Mouse (Mus musculus) hindbrain, embryonic 12.5 days (tissue): Measurements from ENCODE around the gene Xpo5. TPM values are rescaled to one million over a fixed set of nuclear protein-coding genes. Genes with fewer than 3 reads are reported as not detected.
A peak's percentile ranks its signal among the peaks of the same experiment; 100 is the strongest.

Source experiments
- ATAC-seq: fragments of 200-750 bp; cut with Nextera tagmentation; 2 replicates; pipeline ENCODE4 v1.8.0; 2017; ENCODE audit warnings: moderate TSS enrichment; ENCODE audit not compliant: low FRiP score
- H3K27ac ChIP-seq: fragments of 300-500 bp; sonication (generic); 2 replicates; pipeline ENCODE4 v1.5.1; 2016; ENCODE audit warnings: mild to moderate bottlenecking
- H3K27me3 ChIP-seq: fragments of 300-500 bp; sonication (generic); 2 replicates; pipeline ENCODE4 v1.6.1; 2016; ENCODE audit warnings: mild to moderate bottlenecking
- H3K36me3 ChIP-seq: fragments of 300-500 bp; sonication (generic); 2 replicates; pipeline ENCODE4 v1.6.1; 2016; ENCODE audit warnings: mild to moderate bottlenecking
- H3K4me1 ChIP-seq: fragments of 300-500 bp; sonication (generic); 2 replicates; pipeline ENCODE4 v1.6.1; 2016
- H3K4me2 ChIP-seq: fragments of 300-500 bp; sonication (generic); replicated peaks from 2 replicates; pipeline ENCODE4 v1.6.1; 2016; ENCODE audit warnings: mild to moderate bottlenecking
- H3K4me3 ChIP-seq: fragments of 300-500 bp; sonication (generic); 2 replicates; pipeline ENCODE4 v1.5.1; 2016; ENCODE audit warnings: mild to moderate bottlenecking
- H3K9ac ChIP-seq: fragments of 300-500 bp; sonication (generic); 2 replicates; pipeline ENCODE4 v1.6.1; 2016; ENCODE audit warnings: mild to moderate bottlenecking, moderate library complexity
- H3K9me3 ChIP-seq: fragments of 300-500 bp; sonication (generic); replicated peaks from 2 replicates; pipeline ENCODE4 v1.6.1; 2016; ENCODE audit warnings: mild to moderate bottlenecking
- WGBS: fragments of 180-500 bp; shearing (Covaris S2); methylation state at CpG from one replicate; pipeline ENCODE4 v1.1.7; 2016; 5-methylcytosine and 5-hydroxymethylcytosine counted together
- polyA plus RNA-seq: library from polyadenylated mRNA; unstranded; fragments of >200 nt; fragmentation: Nextera tagmentation; extraction: Ambion mirVana; gene quantifications from 2 replicates; pipeline ENCODE4 v1.2.1, GENCODE M21; 2016

Gene Xpo5
- polyA plus RNA-seq, 1 experiment from 2014 or later, result 58.3 TPM

- no peak overlapping the region for H3K27ac ChIP-seq
- H3K4me1 ChIP-seq, result no peaks in the 10 kb centered on the region
- peaks cover 90% of the 10 kb centered on the region for H3K36me3 ChIP-seq
- 94% methylated on average over 3 of the region's 3 CpGs for WGBS
- no peak overlapping the region for H3K4me3 ChIP-seq
- H3K9ac ChIP-seq, result no peak overlapping the region
- H3K27me3 ChIP-seq, result no peaks in the 10 kb centered on the region
- no peak overlapping the region for H3K4me2 ChIP-seq
- ATAC-seq, result no peak
- H3K9me3 ChIP-seq, result no peaks in the 10 kb centered on the region
Measured at GRCm38 (mm10) chr17:46210550-46210949, 8.0 kb downstream of the Xpo5 start.

- H3K4me1 ChIP-seq, result no peaks in the 10 kb centered on the region
- no peak for ATAC-seq
- H3K4me2 ChIP-seq, result no peak overlapping the region
- H3K4me3 ChIP-seq, result no peak overlapping the region
- H3K9ac ChIP-seq, result no peak overlapping the region
- H3K9me3 ChIP-seq, result no peaks in the 10 kb centered on the region
- 94% methylated on average over 3 of the region's 3 CpGs for WGBS
- H3K27ac ChIP-seq, result no peak overlapping the region
- peaks cover 97% of the 10 kb centered on the region for H3K36me3 ChIP-seq
- H3K27me3 ChIP-seq, result no peaks in the 10 kb centered on the region
Measured at GRCm38 (mm10) chr17:46221601-46222000, 19.0 kb downstream of the Xpo5 start.

DNA sequence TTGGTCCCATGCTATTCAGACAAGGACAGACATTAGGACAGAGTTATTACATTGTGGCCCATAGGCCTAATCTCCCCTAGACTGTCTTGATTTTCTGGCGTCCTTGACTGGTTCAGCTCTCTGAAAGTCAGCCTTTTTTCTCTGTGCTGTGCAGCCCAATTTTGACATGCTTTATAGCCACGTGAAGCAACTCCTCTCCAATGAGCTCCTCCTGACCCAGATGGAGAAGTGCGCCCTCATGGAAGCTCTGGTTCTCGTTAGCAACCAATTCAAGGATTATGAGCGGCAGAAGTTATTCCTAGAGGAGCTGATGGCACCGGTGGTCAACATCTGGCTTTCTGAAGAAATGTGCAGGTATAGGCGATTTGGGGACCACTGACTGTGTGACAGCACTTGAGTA lies 25.0 kb downstream of the Xpo5 start:
- ATAC-seq, result no peak

GRCm38 (mm10) chr17:46236067-46236466 lies 33.5 kb downstream of the Xpo5 start:
- Histone ChIP-seq H3K9me3 (no peaks in the 10 kb centered on the region), H3K4me2 (no peak overlapping the region), H3K36me3 (peaks cover 71% of the 10 kb centered on the region), H3K4me3 (no peak overlapping the region), H3K27ac (no peak overlapping the region), H3K9ac (no peak overlapping the region), H3K4me1 (no peaks in the 10 kb centered on the region), H3K27me3 (no peaks in the 10 kb centered on the region)
- no peak for ATAC-seq
- WGBS, result 94% methylated on average over 1 of the region's 1 CpGs

More for the DNA sequence above, 25.0 kb downstream of the Xpo5 start:
- 87% methylated on average over 7 of the region's 7 CpGs for WGBS
- no peak overlapping the region for H3K9ac ChIP-seq
- no peaks in the 10 kb centered on the region for H3K4me1 ChIP-seq
- peaks cover 91% of the 10 kb centered on the region for H3K36me3 ChIP-seq
- no peaks in the 10 kb centered on the region for H3K27me3 ChIP-seq
- no peak overlapping the region for H3K27ac ChIP-seq
- H3K4me3 ChIP-seq, result no peak overlapping the region
- no peak overlapping the region for H3K4me2 ChIP-seq
- no peaks in the 10 kb centered on the region for H3K9me3 ChIP-seq

GRCm38 (mm10) chr17:46237079-46237478 lies 34.5 kb downstream of the Xpo5 start:
- Histone ChIP-seq H3K27me3 (no peaks in the 10 kb centered on the region), H3K36me3 (peaks cover 74% of the 10 kb centered on the region), H3K4me2 (no peak overlapping the region), H3K4me1 (no peaks in the 10 kb centered on the region), H3K27ac (no peak overlapping the region), H3K4me3 (no peak overlapping the region), H3K9me3 (no peaks in the 10 kb centered on the region), H3K9ac (no peak overlapping the region)
- ATAC-seq, result no peak
- WGBS, result 96% methylated on average over 6 of the region's 6 CpGs

DNA sequence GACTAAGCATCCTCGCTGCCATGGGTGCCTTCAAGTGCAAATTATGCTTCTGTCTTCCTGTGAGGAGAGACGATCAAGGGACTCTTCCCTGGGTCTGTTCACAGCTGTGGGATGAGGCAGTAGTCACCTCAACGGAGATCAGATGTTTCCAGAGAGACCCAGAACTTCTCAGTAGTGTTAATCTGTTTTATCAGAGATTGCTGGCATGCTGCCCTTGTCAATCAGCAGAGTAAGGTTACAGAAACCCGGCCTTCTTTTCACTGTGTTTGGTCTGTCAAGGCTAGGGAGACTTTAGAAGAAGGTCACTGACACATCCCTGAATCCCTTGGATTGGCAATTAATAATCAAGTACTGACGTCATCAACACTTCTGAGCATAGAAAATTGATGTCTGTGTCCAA lies 34.9 kb downstream of the Xpo5 start:
- Histone ChIP-seq H3K4me1 (no peaks in the 10 kb centered on the region), H3K36me3 (peaks cover 78% of the 10 kb centered on the region), H3K9me3 (no peaks in the 10 kb centered on the region), H3K4me2 (no peak overlapping the region), H3K27me3 (no peaks in the 10 kb centered on the region), H3K9ac (no peak overlapping the region), H3K27ac (no peak overlapping the region), H3K4me3 (no peak overlapping the region)
- WGBS, result 87% methylated on average over 5 of the region's 5 CpGs
- no peak for ATAC-seq

- H3K4me2 ChIP-seq, result no peak overlapping the region
- H3K9ac ChIP-seq, result no peak overlapping the region
- H3K4me3 ChIP-seq, result no peak overlapping the region
- H3K4me1 ChIP-seq, result no peaks in the 10 kb centered on the region
- no peak overlapping the region for H3K27ac ChIP-seq
- H3K27me3 ChIP-seq, result no peaks in the 10 kb centered on the region
- ATAC-seq, result no peak
- H3K9me3 ChIP-seq, result no peaks in the 10 kb centered on the region
- H3K36me3 ChIP-seq, result peaks cover 86% of the 10 kb centered on the region
- 94% methylated on average over 15 of the region's 15 CpGs for WGBS
Measured at GRCm38 (mm10) chr17:46239516-46240114, 37.0 kb downstream of the Xpo5 start.

GRCm38 (mm10) chr17:46241471-46241870 lies 38.9 kb downstream of the Xpo5 start:
- 86% methylated on average over 11 of the region's 11 CpGs for WGBS
- Histone ChIP-seq H3K27me3 (no peaks in the 10 kb centered on the region), H3K27ac (no peak overlapping the region), H3K9me3 (no peaks in the 10 kb centered on the region), H3K4me2 (no peak overlapping the region), H3K4me1 (peaks cover under 1% of the 10 kb centered on the region), H3K4me3 (no peak overlapping the region), H3K9ac (no peak overlapping the region), H3K36me3 (peaks cover 87% of the 10 kb centered on the region)
- no peak for ATAC-seq

DNA sequence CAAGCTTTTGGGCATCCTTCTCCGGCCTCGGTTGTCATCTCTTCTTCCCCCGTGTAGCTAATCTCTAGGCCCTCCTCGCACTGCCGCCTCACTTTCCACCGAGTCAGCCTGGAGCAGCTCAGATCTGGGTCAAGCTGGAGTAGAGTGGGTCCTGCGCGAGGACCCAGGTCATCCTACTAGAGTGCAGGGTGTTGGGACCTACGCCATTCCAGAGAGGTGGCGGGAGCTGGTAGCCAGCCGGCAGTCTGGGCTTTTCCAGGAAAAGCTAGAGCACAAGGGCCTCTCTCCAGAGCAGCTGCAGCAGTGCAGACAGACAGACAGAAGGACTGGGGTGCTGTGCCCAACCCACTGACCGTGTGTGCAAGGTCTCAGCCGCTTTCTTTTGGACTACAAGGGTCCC lies 39.7 kb downstream of the Xpo5 start:
- Histone ChIP-seq H3K9ac (no peak overlapping the region), H3K27me3 (no peaks in the 10 kb centered on the region), H3K36me3 (peaks cover 79% of the 10 kb centered on the region), H3K4me1 (peaks cover 8% of the 10 kb centered on the region), H3K9me3 (no peaks in the 10 kb centered on the region), H3K4me2 (no peak overlapping the region), H3K4me3 (no peak overlapping the region), H3K27ac (no peak overlapping the region)
- WGBS, result 91% methylated on average over 13 of the region's 13 CpGs
- ATAC-seq, result no peak

DNA sequence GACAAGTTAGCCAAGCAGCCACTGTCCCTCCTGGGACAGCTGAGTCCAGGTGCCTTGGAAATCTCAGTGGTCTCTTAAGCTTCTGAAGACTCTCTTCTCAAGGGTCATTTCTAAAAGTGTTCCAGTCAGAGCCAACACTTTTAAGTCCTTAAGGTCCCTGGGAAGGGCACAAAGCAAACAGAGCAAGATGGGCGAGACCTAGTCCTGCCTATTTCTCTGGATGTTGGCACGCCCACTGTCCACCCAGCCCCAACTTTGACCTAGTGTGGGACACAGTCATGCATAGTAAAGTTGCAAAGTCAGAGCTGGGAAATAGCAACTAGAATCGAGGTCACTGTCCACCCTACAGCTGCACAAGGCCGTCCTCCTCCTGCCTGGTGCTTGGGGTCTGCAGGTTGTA lies 40.4 kb downstream of the Xpo5 start:
- H3K36me3 ChIP-seq, result peaks cover 75% of the 10 kb centered on the region
- H3K9ac ChIP-seq, result no peak overlapping the region
- peaks cover 8% of the 10 kb centered on the region for H3K4me1 ChIP-seq
- WGBS, result 84% methylated on average over 4 of the region's 4 CpGs
- no peak for ATAC-seq
- H3K4me2 ChIP-seq, result no peak overlapping the region
- H3K27me3 ChIP-seq, result no peaks in the 10 kb centered on the region
- H3K27ac ChIP-seq, result no peak overlapping the region
- no peak overlapping the region for H3K4me3 ChIP-seq
- H3K9me3 ChIP-seq, result no peaks in the 10 kb centered on the region

DNA sequence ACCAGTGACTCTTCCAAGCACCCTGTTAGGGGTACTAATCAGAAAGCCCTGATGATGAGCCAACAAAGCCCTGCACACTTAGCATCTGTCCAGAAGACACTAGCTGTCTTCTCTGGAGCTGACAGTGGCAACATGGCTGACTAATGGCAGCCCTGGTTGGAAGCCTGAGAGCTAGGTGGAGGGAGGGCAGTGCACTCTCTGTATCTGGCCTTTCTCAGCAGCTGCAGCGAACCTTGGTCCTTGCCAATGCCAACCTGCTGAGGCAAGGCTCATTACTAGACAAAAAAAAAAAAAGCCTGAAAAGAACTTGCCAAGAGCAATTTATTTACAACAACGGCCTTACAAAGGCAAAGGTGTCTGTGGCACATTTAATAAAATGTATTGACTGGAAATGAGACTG lies 41.0 kb downstream of the Xpo5 start:
- Histone ChIP-seq H3K36me3 (peaks cover 74% of the 10 kb centered on the region), H3K4me2 (no peak overlapping the region), H3K4me1 (peaks cover 11% of the 10 kb centered on the region), H3K27me3 (no peaks in the 10 kb centered on the region), H3K4me3 (no peak overlapping the region), H3K9me3 (no peaks in the 10 kb centered on the region), H3K9ac (no peak overlapping the region), H3K27ac (no peak overlapping the region)
- 79% methylated on average over 2 of the region's 2 CpGs for WGBS
- ATAC-seq, result no peak

DNA sequence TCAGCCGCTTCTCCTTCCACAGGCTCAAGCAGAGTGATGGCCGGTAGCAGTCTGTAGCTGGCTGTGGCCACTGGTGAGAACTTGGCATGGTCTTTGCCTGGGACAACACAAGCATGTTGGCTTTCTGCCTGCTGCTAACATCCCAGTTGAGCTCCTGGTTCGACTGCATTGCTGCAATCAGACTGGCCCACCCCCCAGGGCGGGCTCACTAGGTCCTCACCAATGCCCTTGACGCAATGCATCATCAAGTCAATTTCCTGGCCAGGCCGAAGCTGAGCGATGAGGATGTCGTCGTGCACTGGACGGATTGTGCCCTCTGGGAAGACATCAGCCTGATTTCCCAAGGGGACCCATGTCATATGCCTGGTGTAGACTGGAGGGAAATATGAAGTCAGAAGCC lies 42.0 kb downstream of the Xpo5 start:
- no peak overlapping the region for H3K4me3 ChIP-seq
- H3K27me3 ChIP-seq, result no peaks in the 10 kb centered on the region
- peaks cover 69% of the 10 kb centered on the region for H3K36me3 ChIP-seq
- H3K9ac ChIP-seq, result no peak overlapping the region
- H3K4me2 ChIP-seq, result no peak overlapping the region
- H3K27ac ChIP-seq, result no peak overlapping the region
- WGBS, result 71% methylated on average over 10 of the region's 10 CpGs
- no peak for ATAC-seq
- peaks cover 20% of the 10 kb centered on the region for H3K4me1 ChIP-seq
- H3K9me3 ChIP-seq, result no peaks in the 10 kb centered on the region

DNA sequence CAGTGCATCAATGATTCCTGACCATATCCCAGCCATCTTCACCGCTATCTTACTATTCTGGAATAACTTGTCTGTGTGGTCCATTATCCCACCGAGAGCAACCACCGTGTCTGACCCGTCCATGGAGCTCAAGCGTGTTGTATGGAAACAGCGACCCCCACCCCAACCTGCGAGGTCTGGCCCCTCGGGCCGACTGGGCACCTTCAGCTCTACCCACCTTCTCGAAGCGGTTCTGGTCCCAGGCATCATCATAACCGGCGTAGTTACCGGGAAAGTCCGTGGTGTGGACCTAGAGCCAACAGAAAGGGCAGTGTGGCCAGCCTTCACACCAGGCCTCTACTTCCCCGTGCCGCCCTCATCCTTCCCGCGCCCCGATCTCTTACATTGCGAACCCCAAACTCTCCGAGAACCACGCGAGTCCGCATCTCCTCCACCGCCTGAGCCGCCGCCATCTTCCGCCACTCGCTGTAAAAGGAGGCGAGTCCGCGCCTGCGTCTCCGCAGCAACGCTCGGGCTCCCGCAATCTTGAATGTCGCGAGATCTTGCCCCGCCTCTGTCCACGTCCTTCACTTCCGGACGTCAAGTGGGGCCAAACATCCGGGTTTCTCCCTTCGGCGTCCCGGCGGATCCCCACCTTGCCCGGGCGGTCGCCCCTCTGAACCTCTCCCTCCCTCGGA lies 45.1 kb downstream of the Xpo5 start, which contains the start of the genes Polr1c and Yipf3:
Gene Polr1c, minus strand, starts transcription at position 543 of the 677 bp plus-strand sequence.
Gene Yipf3, plus strand, starts transcription at position 569 of the 677 bp plus-strand sequence.
- peak within 1 kb of the TSS; percentile 93 for H3K4me2 ChIP-seq
- H3K4me1 ChIP-seq, result peaks cover 24% of the 10 kb centered on the region
- WGBS, result under 1% methylated on average over 53 of the region's 53 CpGs
- peak; percentile 90 for ATAC-seq
- H3K9me3 ChIP-seq, result no peaks in the 10 kb centered on the region
- peak within 1 kb of the TSS; percentile 89 for H3K4me3 ChIP-seq
- no peaks in the 10 kb centered on the region for H3K27me3 ChIP-seq
- H3K9ac ChIP-seq, result peak within 1 kb of the TSS; percentile 97
- H3K36me3 ChIP-seq, result peaks cover 66% of the 10 kb centered on the region
- peak within 1 kb of the TSS; percentile 87 for H3K27ac ChIP-seq
